24 mouse cellular contexts compared by ENCODE assay signal in the genomic region with DNA sequence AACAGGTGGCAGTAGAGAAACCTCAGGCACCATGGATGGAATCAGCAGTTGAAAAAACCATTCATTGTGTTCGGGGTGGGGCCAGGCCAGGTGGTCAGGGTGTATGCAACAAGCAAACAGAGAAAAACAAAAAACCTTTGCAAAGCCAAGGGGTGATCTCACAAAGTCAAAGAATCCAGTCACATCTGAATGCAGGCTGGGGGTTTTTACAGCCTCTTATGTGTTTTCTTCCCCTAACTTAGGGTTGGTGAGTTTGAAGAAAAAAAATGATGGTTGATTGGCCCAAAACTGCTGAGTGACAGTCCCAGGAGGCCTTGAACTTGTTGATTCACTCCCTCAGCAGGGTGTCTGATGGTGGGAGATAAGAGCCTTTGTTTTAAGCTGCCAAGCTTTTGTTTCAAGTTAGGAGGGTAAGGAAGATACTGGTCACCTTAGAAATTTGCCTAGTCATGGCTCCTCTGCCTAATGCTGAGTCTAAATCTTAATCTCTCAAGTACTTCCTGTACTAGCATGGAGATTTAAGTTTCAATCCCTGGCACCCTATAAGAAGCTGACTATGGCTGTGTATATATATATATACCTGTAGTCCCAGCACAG.
"Had no signal": no experiment of that assay in that cellular context is flagged by ENCODE, and none has a peak within 500 bp of the region (broad histone marks: within the 10 kb centered on the region; RNA-seq: fewer than 3 reads in every experiment).

No protein-coding gene starts in this region.

- H3K9me3 ChIP-seq: limb, embryonic 10.5 days; limb, embryonic 13.5 days; liver, embryonic 12.5 days; liver, embryonic 15.5 days; lung, embryonic 15.5 days; megakaryocyte, embryonic 14.5 days; midbrain, embryonic 10.5 days; midbrain, embryonic 13.5 days; neural tube, embryonic 13.5 days; stomach, embryonic 15.5 days had no signal

- H3K4me1 ChIP-seq: limb, embryonic 10.5 days; limb, embryonic 13.5 days; liver, embryonic 12.5 days; liver, embryonic 15.5 days; lung, embryonic 15.5 days; megakaryocyte, embryonic 14.5 days; midbrain, embryonic 10.5 days; midbrain, embryonic 13.5 days; neural tube, embryonic 13.5 days; stomach, embryonic 15.5 days had no signal

- ATAC-seq: liver, embryonic 12.5 days; midbrain, embryonic 13.5 days; midbrain, embryonic 16.5 days had no signal

- DNase-seq: kidney, postnatal 25 days; layer of hippocampus, adult 9-11 months; liver; lung, adult 18-20 months; lung, postnatal 10 days; lung, postnatal 36 days; retina, postnatal 1 day; right cerebral cortex, postnatal 25 days; spleen, adult 18-20 months; thymus, postnatal 25 days had no signal

- H3K36me3 ChIP-seq: limb, embryonic 10.5 days; limb, embryonic 13.5 days; liver, embryonic 12.5 days; liver, embryonic 15.5 days; lung, embryonic 15.5 days; midbrain, embryonic 10.5 days; midbrain, embryonic 13.5 days; neural tube, embryonic 13.5 days; stomach, embryonic 15.5 days had no signal

- H3K27me3 ChIP-seq: limb, embryonic 13.5 days; liver, embryonic 12.5 days; liver, embryonic 15.5 days; lung, embryonic 15.5 days; megakaryocyte, embryonic 14.5 days; midbrain, embryonic 13.5 days; neural tube, embryonic 13.5 days; stomach, embryonic 15.5 days had no signal

- H3K4me3 ChIP-seq: layer of hippocampus, adult 2 months; limb, embryonic 10.5 days; limb, embryonic 13.5 days; liver, embryonic 12.5 days; liver, embryonic 15.5 days; lung, embryonic 15.5 days; megakaryocyte, embryonic 14.5 days; midbrain, embryonic 10.5 days; midbrain, embryonic 13.5 days; myocyte; neural tube, embryonic 13.5 days; stomach, embryonic 15.5 days had no signal

- H3K9ac ChIP-seq: limb, embryonic 13.5 days; liver, embryonic 12.5 days; liver, embryonic 15.5 days; lung, embryonic 15.5 days; midbrain, embryonic 13.5 days; neural tube, embryonic 13.5 days; stomach, embryonic 15.5 days had no signal

- H3K27ac ChIP-seq: kidney, postnatal 0 days; layer of hippocampus, adult 2 months; limb, embryonic 10.5 days; limb, embryonic 13.5 days; liver, embryonic 12.5 days; liver, embryonic 15.5 days; lung, embryonic 15.5 days; midbrain, embryonic 10.5 days; midbrain, embryonic 13.5 days; neural tube, embryonic 13.5 days; stomach, embryonic 15.5 days had no signal

- H3K4me2 ChIP-seq: limb, embryonic 13.5 days; liver, embryonic 12.5 days; liver, embryonic 15.5 days; lung, embryonic 15.5 days; midbrain, embryonic 13.5 days; neural tube, embryonic 13.5 days; stomach, embryonic 15.5 days had no signal
